ENCODE assay signal across 18 mouse cellular contexts in the genomic region with DNA sequence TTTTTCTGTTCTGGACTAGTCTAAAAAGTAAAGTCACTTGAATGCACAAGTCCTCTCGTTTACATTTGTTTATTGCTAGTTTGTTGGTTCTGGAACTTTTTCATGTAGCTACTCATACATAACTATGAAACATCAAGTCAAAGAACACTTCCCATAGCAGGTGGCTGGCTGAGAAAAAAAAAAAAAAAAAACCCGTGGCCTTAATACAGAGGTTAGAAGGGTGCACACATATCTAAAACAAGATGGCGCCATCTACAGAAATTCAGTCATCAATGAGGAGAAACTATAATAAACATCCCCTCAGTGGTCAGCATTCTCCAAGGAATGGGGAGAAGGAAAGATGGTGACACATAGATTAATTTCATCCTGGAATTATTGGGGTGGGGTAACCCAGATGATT. TPM values are rescaled to one million over a fixed set of nuclear protein-coding genes. Genes with fewer than 3 reads are reported as not detected.
"Had no signal": no experiment of that assay in that cellular context is flagged by ENCODE, and none has a peak within 500 bp of the region (broad histone marks: within the 10 kb centered on the region; RNA-seq: fewer than 3 reads in every experiment).

No protein-coding gene starts in this region.

- H3K9me3 ChIP-seq: neural tube, embryonic 12.5 days; neural tube, embryonic 13.5 days; neural tube, embryonic 15.5 days; stomach, embryonic 15.5 days had no signal

- DNase-seq: retina, postnatal 1 day; right cerebral cortex, adult 18-20 months; right cerebral cortex, postnatal 14 days; right cerebral cortex, postnatal 25 days; spleen, adult 18-20 months; thymus, adult 18-20 months; thymus, adult 2 months; thymus, postnatal 14 days; thymus, postnatal 25 days; thymus, postnatal 36 days; thymus, postnatal 4 days had no signal

- H3K4me3 ChIP-seq: neural tube, embryonic 12.5 days; neural tube, embryonic 13.5 days; neural tube, embryonic 15.5 days; stomach, embryonic 15.5 days had no signal

- H3K9ac ChIP-seq: neural tube, embryonic 12.5 days; neural tube, embryonic 13.5 days; neural tube, embryonic 15.5 days; stomach, embryonic 15.5 days had no signal

- H3K4me1 ChIP-seq: neural tube, embryonic 12.5 days; neural tube, embryonic 15.5 days; stomach, embryonic 15.5 days had no signal

- H3K27ac ChIP-seq: neural tube, embryonic 12.5 days; neural tube, embryonic 13.5 days; neural tube, embryonic 15.5 days; stomach, embryonic 15.5 days; stomach, postnatal 0 days had no signal

- H3K4me2 ChIP-seq: neural tube, embryonic 12.5 days; neural tube, embryonic 13.5 days; neural tube, embryonic 15.5 days; stomach, embryonic 15.5 days had no signal

- H3K27me3 ChIP-seq: neural tube, embryonic 12.5 days; neural tube, embryonic 13.5 days; neural tube, embryonic 15.5 days; stomach, embryonic 15.5 days had no signal

RNA-seq across cellular contexts. Expression of a gene that starts 43.2 kb away (rescaled TPM):
- total RNA-seq: neutrophil, adult 5-6 weeks had no signal
- polyA plus RNA-seq: small intestine, adult 2 months had no signal
